Mouse (Mus musculus) left cerebral cortex, adult 11 months (tissue): ENCODE measurements around the gene Polr2m.

ENCODE experiments used
- DNase-seq: peaks from one replicate; pipeline ENCODE4 v3.0.0; 2022; ENCODE audit warnings: low spot score

Polr2m gene

DNA sequence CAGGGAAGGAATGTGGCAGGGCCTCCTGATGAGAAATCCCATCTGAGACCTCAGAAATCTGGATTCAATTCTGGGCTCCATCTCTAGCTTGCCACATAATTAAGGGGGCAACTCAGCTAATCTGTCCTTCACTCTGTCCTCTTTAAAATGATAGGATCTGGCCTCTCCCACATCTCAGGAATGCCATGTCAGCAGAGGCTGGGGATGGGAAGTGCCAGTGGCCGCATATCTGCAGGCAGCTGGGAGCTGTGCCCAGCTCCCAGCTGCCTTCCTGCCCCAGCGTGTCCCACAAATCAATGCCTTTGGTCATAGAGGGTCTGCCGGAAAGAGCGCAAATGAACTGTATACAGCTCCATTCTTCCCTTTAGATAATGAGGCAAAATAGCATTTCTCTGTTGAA is 18.3 kb downstream of the Polr2m start:
- DNase-seq, result no peak

DNA sequence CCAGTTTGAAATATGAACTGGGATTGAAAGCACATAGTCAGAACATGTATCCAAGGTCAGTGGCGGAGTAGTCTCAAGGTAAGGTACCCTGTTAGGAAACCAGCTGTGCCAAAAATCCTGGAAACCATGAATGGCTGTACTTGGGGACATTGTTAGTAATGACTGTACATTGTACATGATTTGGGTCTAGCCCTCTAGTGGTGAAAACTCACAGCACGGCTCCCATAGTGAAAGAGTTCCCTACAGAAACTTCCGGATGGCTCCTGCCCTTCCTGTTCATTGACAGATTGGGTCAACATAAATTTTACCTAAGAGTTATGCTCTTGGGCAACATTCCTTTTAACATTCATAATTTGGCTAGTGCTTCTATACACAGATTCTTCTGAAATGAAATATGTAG is 19.6 kb downstream of the Polr2m start:
- DNase-seq, result no peak

DNA sequence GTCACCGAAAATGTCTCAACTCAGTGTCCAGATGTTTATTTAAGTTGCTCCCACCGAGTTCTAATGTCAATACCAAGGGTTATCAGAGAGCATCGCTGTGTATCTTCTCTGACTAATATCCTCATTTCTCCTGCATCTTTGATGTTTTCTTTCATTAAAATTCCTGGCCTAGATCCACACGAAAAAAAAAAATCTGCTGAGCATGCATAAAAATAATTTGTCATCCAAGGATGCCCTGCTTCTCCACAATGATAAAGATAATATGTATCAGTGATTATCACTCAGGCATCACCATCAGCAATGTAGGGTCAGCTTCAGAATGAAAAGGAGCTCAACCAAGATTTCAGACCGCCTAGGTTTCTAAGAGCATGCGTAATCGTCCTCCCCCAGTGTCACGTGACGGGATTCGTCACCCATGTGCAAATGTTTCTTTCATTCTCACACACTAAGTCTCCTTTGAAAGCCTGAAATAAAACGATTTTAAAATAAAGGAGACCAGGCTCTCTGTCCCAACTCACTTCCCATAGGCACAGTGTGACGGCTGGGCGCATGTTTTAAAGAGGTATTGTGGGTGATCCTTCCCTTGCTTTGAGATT is 22.6 kb downstream of the Polr2m start:
- DNase-seq, result no peak

DNA sequence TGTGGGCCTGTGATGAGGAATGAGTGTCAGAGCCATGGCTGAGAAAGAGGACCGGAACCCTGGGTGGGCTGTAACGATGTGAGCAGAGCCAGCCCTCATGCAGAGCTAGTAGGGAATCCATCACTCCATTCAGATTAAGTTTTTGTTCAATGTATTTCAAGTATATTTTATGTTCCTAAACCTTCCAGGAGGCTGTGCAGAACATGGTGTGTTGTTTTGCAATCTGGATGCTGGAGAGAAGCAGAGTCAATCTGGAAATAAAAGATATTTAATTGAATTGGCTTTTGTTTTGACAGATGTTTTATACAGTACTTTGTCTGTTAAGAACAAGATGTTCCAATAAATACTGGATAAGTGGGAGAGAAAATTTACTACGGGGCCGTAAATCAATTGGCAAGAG is 29.0 kb downstream of the Polr2m start:
- no peak for DNase-seq

DNA sequence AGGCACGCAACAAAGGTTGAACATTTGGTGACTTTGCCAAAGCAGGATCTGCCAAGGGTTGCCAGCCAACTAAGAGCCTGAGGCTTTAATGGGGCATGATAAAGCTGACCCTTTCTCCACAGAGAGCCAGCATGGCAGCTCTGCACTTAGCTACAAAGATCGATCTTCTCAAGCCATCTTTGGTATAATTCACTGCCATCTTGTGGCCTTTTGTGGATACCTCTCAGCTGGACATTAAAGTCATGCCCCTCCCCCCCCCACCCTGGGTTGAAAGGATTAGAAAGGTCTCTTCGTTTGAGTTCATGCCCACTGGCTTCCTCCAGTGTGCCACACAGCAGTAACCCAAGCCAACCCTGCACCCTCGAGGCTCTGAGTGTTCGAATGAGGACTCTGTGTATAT is 31.8 kb downstream of the Polr2m start:
- no peak for DNase-seq

DNA sequence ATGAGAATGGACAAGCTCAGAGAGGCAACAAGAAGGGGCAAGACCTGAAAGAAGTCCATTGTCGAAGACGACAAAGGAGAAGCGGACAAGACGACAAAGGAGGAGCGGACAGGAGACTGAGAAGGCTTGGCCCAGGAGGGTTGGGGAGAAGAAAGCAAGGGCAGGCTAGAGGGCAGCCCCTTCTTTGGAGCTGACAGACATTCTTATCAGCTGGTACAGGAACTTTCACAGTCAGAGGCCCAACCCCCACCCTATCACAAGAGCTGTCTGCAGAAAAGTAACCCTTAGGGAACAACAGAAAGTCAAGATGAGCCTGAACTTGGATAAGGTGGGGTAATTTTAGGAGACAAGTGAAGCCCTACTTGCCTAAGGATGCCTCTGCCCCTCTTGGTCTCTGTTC is 32.4 kb downstream of the Polr2m start:
- DNase-seq, result no peak

DNA sequence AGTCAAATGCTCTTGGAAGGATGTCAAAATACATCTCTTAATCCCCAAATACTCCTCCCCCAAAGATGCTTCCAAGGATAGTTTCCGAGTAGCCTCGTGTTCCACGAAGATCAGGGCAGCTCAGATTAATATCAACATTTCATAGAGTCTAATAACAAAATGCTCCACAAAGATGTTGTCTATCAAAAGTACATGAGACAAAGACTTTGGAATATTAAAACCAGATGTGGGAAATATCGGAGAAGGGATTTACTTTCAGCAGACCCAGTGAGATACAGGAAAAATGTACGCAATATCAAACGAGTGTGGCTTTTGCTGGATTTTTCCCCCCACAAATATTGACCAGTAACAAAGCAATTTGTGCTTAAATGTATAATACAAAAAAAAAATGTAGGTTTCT is 35.1 kb downstream of the Polr2m start:
- no peak for DNase-seq

DNA sequence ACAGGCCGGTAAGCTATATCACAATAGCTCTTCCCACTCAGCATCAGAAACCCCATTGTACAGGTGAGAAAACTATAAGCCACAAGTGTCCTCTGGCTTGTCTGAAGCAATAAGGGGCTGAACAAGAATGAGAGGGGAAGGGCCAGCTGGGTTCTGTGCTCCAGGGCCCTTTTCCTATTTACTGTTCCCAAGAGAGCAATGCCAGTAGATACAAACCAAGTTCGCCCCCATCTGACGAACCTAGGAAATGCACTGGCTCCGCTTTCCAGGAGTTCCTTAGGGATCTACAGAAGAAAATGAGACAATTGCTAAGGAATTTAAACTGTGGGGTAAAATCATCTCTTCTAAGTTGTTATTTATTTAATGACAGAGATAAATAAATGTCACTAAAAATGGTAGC is 38.2 kb downstream of the Polr2m start:
- peak; percentile 8 for DNase-seq

DNA sequence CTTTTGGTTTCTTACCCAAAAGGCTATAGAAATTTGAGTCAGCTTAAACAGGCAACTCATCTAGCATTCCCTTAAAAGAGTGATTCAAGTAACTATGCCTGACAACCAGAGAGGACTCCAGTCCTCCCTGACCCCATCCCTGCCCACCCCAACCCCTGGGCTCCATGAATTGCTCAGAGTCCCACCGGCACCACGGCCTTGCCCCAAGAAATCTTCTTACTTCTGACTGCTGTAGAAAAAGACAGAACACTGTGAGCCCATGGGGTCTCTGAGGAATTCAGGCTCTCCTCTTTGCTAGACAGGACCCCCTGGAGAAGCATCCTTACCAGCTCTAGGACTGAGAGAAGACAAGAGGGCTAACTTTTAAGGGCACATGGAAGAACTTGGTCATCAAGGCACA is 40.4 kb downstream of the Polr2m start:
- no peak for DNase-seq

DNA sequence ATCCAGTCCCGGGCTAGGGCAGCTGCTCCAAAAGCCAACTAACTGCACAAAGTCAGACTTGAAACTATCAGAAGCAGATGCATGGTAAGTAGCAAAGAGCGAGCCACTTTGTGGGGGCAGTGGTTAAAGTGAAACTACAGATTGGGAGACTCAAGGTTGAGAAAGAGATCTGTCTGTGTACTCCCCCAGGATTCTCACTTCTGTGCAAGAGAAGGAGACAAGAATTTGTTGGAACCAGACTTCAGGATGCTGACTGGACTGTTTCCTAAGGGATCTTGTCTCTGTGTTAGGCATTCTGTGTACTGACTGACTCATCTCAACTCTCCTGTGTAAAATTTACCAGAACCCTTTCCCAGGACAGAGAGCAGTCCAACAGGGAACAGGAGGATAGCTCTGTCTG is 47.6 kb downstream of the Polr2m start:
- DNase-seq, result no peak
